Mouse (Mus musculus): ENCODE results near the gene N4bp1. TPM values are rescaled to one million over a fixed set of nuclear protein-coding genes. Genes with fewer than 3 reads are reported as not detected.

The N4bp1 gene
- polyA plus RNA-seq, 1 experiment from 2014 or later = 11.9 TPM

DNA sequence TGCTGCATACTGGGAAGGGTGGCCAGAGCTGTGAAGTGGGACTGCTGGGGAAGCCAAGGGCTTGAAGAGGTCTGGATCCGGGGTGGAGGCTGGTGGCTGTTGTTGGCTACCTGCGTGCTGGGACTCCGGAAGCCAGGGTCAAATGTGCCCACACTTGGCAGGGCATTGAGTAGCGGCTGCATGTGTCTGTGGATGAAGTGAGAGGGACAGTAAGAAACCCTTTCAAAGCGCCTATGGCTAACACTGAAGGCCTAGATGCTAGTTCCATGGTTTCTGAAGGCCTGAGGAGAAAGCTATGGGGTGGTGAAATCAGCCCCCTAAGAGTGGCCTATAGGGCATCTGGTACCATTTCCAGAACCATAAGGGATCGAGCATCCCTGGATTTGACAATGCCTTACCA, 40.2 kb downstream of the N4bp1 start:
- Histone ChIP-seq H3K27ac (ENCODE audit: low read depth, low read length) (no peak overlapping the region), H3K36me3 (ENCODE audit: control insufficient read depth, insufficient read depth, low read length) (no peaks in the 10 kb centered on the region), H3K4me2 (replicated peaks; ENCODE audit: low read depth, low read length) (no peak overlapping the region), H3K4me1 (replicated peaks; ENCODE audit: control insufficient read depth, insufficient read depth, low read length) (no peaks in the 10 kb centered on the region), H3K27me3 (ENCODE audit: control insufficient read depth, insufficient read depth, low read length) (no peaks in the 10 kb centered on the region), H3K9ac (ENCODE audit: low read depth, low read length) (no peak overlapping the region), H3K9me3 (ENCODE audit: control insufficient read depth, low read length) (no peaks in the 10 kb centered on the region), H3K4me3 (ENCODE audit: low read depth, low read length) (no peak overlapping the region)
- ATAC-seq (ENCODE audit: low FRiP score) = no peak
- no peak for DNase-seq (ENCODE audit: low spot score)
- WGBS = 94% methylated on average over 6 of the region's 6 CpGs

DNA sequence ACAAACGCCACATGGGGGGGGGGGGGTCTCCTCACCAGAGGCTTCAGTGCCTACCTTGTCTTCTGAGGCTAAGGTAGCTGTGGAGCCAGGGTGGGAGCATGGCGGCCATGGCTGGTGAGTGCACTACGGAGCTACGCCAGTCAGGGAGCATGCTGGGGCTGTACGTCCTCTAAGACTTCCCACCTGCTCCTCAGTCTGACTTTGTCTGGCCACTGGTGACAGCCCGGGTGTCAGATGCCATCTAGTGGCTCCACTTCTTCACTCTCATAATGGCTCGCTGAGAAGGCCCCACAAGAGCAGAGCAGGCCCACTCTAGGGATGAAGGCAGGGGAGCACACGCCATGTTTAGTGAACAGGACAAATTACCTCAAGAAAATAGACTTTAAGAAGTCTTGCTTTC, 41.2 kb downstream of the N4bp1 start:
- Histone ChIP-seq H3K4me2 (replicated peaks; ENCODE audit: low read depth, low read length) (no peak overlapping the region), H3K4me1 (replicated peaks; ENCODE audit: control insufficient read depth, insufficient read depth, low read length) (no peaks in the 10 kb centered on the region), H3K9me3 (ENCODE audit: control insufficient read depth, low read length) (no peaks in the 10 kb centered on the region), H3K4me3 (ENCODE audit: low read depth, low read length) (no peak overlapping the region), H3K9ac (ENCODE audit: low read depth, low read length) (no peak overlapping the region), H3K36me3 (ENCODE audit: control insufficient read depth, insufficient read depth, low read length) (no peaks in the 10 kb centered on the region), H3K27me3 (ENCODE audit: control insufficient read depth, insufficient read depth, low read length) (no peaks in the 10 kb centered on the region), H3K27ac (ENCODE audit: low read depth, low read length) (no peak overlapping the region)
- 74% methylated on average over 8 of the region's 8 CpGs for WGBS
- ATAC-seq (ENCODE audit: low FRiP score) = no peak
- DNase-seq (ENCODE audit: low spot score) = peak; percentile 35

DNA sequence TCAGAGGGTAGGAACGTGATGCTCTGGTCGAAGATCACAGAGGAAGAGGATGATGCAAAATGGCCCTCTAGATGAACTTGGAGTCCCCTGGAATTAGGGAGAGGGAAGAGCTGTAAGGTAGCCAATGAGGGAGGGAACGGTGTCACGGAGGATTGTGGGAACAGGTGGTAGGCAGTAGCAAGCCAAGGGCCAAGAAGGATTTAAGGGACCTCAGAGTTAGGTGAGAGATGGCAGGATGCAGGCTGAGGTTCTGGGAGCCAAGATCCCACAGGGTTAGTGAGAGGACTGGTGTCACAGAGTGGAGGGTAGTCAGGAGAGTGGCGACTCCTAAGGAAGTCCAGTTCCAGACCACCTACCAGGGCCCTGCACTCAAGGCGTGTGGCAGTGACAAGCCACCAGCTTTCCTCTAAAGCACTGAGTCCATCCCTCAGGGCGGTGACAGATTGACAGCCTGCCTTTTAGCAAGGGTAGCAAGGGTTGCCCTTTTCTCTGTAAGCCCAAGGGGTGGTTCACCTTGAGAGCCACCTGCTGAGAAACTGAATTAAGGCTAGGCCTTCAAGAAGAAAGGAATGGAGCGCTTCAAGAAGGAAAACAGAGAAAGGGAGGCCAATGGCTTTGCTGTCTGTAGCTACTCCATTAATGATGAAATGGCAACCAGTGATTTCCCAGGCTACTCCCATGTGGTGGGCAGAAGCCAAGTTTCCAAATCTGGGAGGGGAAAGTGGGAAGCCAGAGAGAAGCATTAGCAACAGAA, 43.3 kb downstream of the N4bp1 start:
- WGBS = 85% methylated on average over 8 of the region's 8 CpGs
- ATAC-seq (ENCODE audit: low FRiP score) = no peak
- no peaks in the 10 kb centered on the region for H3K4me1 ChIP-seq (replicated peaks; ENCODE audit: control insufficient read depth, insufficient read depth, low read length)

GRCm38 (mm10) chr8:86840120-86840693, 44.9 kb downstream of the N4bp1 start:
- WGBS = 95% methylated on average over 12 of the region's 12 CpGs
- Histone ChIP-seq H3K36me3 (ENCODE audit: control insufficient read depth, insufficient read depth, low read length) (no peaks in the 10 kb centered on the region), H3K27me3 (ENCODE audit: control insufficient read depth, insufficient read depth, low read length) (no peaks in the 10 kb centered on the region), H3K4me2 (replicated peaks; ENCODE audit: low read depth, low read length) (no peak overlapping the region), H3K27ac (ENCODE audit: low read depth, low read length) (no peak overlapping the region), H3K9me3 (ENCODE audit: control insufficient read depth, low read length) (no peaks in the 10 kb centered on the region), H3K4me3 (ENCODE audit: low read depth, low read length) (no peak overlapping the region), H3K4me1 (replicated peaks; ENCODE audit: control insufficient read depth, insufficient read depth, low read length) (no peaks in the 10 kb centered on the region), H3K9ac (ENCODE audit: low read depth, low read length) (no peak overlapping the region)
- ATAC-seq (ENCODE audit: low FRiP score) = no peak
- no peak for DNase-seq (ENCODE audit: low spot score)

More for the DNA sequence above, 43.3 kb downstream of the N4bp1 start:
- no peak overlapping the region for H3K9ac ChIP-seq (ENCODE audit: low read depth, low read length)
- H3K36me3 ChIP-seq (ENCODE audit: control insufficient read depth, insufficient read depth, low read length) = no peaks in the 10 kb centered on the region
- no peak for DNase-seq (ENCODE audit: low spot score)
- H3K4me3 ChIP-seq (ENCODE audit: low read depth, low read length) = no peak overlapping the region
- no peaks in the 10 kb centered on the region for H3K27me3 ChIP-seq (ENCODE audit: control insufficient read depth, insufficient read depth, low read length)
- H3K27ac ChIP-seq (ENCODE audit: low read depth, low read length) = no peak overlapping the region
- no peaks in the 10 kb centered on the region for H3K9me3 ChIP-seq (ENCODE audit: control insufficient read depth, low read length)
- H3K4me2 ChIP-seq (replicated peaks; ENCODE audit: low read depth, low read length) = no peak overlapping the region

DNA sequence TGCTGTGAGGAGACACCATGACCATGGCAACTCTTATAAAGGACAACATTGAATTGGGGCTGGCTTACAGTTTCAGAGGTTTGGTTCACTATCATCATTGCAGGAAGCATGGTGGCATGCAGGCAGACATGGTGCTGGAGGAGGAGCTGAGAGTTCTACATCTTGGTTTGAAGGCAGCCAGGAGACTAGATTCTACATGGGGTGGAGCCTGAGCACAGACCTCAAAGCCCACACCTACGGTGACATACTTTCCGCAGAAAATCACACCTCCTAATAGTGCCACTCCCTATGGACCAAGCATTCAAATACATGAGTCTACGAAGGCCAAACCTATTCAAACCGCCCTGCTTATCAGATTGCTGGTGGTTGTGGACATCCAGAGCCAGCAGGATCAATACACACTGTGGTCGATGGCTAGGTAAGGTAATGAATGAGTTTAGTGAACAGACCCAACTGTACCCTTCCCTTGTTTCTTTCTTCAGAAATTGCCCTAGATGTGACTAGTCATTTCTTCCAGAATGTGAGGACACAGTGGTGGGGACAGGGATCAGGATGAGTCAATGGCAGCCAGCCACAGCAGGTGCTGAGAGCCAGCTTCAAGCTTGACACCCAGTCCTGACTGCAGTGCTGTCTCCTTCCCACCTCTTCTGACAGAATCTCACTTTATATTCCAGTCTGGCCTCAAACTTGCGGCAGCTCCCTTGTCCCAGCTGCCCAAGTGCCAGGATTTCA, 46.2 kb downstream of the N4bp1 start:
- H3K27ac ChIP-seq (ENCODE audit: low read depth, low read length) = no peak overlapping the region
- no peak overlapping the region for H3K4me2 ChIP-seq (replicated peaks; ENCODE audit: low read depth, low read length)
- no peak for ATAC-seq (ENCODE audit: low FRiP score)
- no peak overlapping the region for H3K9ac ChIP-seq (ENCODE audit: low read depth, low read length)
- no peaks in the 10 kb centered on the region for H3K27me3 ChIP-seq (ENCODE audit: control insufficient read depth, insufficient read depth, low read length)
- no peaks in the 10 kb centered on the region for H3K36me3 ChIP-seq (ENCODE audit: control insufficient read depth, insufficient read depth, low read length)
- DNase-seq (ENCODE audit: low spot score) = no peak
- no peaks in the 10 kb centered on the region for H3K4me1 ChIP-seq (replicated peaks; ENCODE audit: control insufficient read depth, insufficient read depth, low read length)
- no peak overlapping the region for H3K4me3 ChIP-seq (ENCODE audit: low read depth, low read length)
- no peaks in the 10 kb centered on the region for H3K9me3 ChIP-seq (ENCODE audit: control insufficient read depth, low read length)
- 96% methylated on average over 6 of the region's 6 CpGs for WGBS

DNA sequence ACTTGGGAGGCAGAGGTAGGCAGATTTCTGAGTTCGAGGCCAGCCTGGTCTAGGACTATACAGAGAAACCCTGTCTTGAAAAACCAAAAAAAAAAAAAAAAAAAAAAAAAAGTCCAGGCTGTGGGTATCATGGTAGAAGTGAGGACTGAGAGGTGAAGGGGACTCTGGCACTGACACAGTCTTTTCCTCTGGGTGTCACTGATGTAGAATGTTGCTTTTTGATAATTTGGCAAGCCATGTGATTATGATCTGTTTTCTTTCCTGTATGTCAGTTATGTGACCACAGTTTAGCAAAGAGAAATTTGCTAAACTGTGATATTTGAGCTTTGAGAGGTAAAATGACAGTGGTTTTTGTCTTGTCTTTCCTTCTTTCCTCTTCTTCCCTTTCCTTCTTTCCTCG, 47.8 kb downstream of the N4bp1 start:
- no peaks in the 10 kb centered on the region for H3K9me3 ChIP-seq (ENCODE audit: control insufficient read depth, low read length)
- no peak overlapping the region for H3K4me3 ChIP-seq (ENCODE audit: low read depth, low read length)
- ATAC-seq (ENCODE audit: low FRiP score) (no peak), DNase-seq (ENCODE audit: low spot score) (no peak)
- no peaks in the 10 kb centered on the region for H3K36me3 ChIP-seq (ENCODE audit: control insufficient read depth, insufficient read depth, low read length)
- no peaks in the 10 kb centered on the region for H3K4me1 ChIP-seq (replicated peaks; ENCODE audit: control insufficient read depth, insufficient read depth, low read length)
- no peaks in the 10 kb centered on the region for H3K27me3 ChIP-seq (ENCODE audit: control insufficient read depth, insufficient read depth, low read length)
- no peak overlapping the region for H3K9ac ChIP-seq (ENCODE audit: low read depth, low read length)
- no peak overlapping the region for H3K4me2 ChIP-seq (replicated peaks; ENCODE audit: low read depth, low read length)
- 83% methylated on average over 2 of the region's 2 CpGs for WGBS
- no peak overlapping the region for H3K27ac ChIP-seq (ENCODE audit: low read depth, low read length)

DNA sequence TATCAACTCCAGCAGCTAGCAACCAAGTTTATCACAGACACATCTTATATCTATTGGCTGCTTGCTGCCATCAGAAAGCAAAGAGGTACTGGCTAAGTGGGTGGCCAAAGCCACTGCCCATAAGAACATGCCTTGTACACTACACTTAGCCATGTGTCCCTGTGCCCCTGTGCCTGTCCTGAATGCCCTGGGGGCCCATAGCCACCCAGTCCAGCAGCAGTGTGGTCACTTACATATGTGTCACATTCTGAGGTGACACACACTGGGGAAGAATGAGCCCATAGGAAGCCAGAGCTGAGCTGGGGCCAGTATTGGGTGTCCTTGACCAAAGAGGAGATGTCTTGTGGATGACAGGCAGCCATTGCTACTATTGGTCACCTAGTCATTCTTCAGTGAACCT, 49.2 kb downstream of the N4bp1 start:
- Histone ChIP-seq H3K4me3 (ENCODE audit: low read depth, low read length) (no peak overlapping the region), H3K27me3 (ENCODE audit: control insufficient read depth, insufficient read depth, low read length) (no peaks in the 10 kb centered on the region), H3K9ac (ENCODE audit: low read depth, low read length) (no peak overlapping the region), H3K27ac (ENCODE audit: low read depth, low read length) (no peak overlapping the region), H3K9me3 (ENCODE audit: control insufficient read depth, low read length) (no peaks in the 10 kb centered on the region), H3K4me2 (replicated peaks; ENCODE audit: low read depth, low read length) (no peak overlapping the region), H3K36me3 (ENCODE audit: control insufficient read depth, insufficient read depth, low read length) (no peaks in the 10 kb centered on the region), H3K4me1 (replicated peaks; ENCODE audit: control insufficient read depth, insufficient read depth, low read length) (no peaks in the 10 kb centered on the region)
- ATAC-seq (ENCODE audit: low FRiP score) = no peak
- no peak for DNase-seq (ENCODE audit: low spot score)

DNA sequence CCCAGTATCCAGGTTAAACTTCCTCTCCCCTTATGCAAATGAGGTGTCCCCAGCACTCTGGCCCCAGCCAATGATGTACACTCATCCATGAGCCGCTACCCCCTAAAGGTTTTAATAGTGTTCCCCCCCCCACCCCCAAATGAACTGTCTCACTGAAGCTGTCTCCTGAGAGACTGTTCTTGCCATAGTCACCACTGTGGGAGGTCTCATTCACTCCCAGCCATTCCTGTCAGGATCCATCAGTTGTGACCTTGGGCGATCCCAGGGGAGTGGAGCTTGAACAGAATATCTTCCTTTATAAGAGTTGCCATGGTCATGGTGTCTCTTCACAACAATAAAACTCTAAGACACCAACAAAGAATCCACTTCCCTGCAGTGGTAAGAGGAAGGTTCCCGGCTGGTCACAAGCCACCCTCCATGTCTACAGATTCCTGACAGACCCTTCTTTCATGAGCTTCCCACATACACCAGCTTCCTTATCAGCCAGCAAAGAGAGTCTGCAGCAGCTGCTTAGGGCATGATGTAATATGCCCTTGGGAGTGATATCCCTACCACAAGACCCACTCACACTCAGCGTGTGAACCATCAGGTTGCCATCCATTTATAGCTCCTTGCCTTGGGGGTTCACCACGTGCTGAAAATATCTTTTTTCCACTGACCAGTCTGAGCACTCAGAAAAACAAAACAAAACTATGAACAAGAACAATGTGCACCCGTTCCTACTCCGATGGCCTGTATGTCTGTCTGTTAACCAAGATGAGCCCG, 50.4 kb downstream of the N4bp1 start:
- WGBS = 88% methylated on average over 8 of the region's 8 CpGs

More for the DNA sequence above, 50.4 kb downstream of the N4bp1 start:
- Histone ChIP-seq H3K9me3 (ENCODE audit: control insufficient read depth, low read length) (no peaks in the 10 kb centered on the region), H3K36me3 (ENCODE audit: control insufficient read depth, insufficient read depth, low read length) (no peaks in the 10 kb centered on the region), H3K27me3 (ENCODE audit: control insufficient read depth, insufficient read depth, low read length) (no peaks in the 10 kb centered on the region), H3K27ac (ENCODE audit: low read depth, low read length) (no peak overlapping the region), H3K9ac (ENCODE audit: low read depth, low read length) (no peak overlapping the region), H3K4me3 (ENCODE audit: low read depth, low read length) (no peak overlapping the region), H3K4me2 (replicated peaks; ENCODE audit: low read depth, low read length) (no peak overlapping the region), H3K4me1 (replicated peaks; ENCODE audit: control insufficient read depth, insufficient read depth, low read length) (no peaks in the 10 kb centered on the region)
- DNase-seq (ENCODE audit: low spot score) (no peak), ATAC-seq (ENCODE audit: low FRiP score) (no peak)

All from hindbrain, embryonic 11.5 days (tissue).